ENCODE assay signal across 8 mouse cellular contexts in the genomic region with DNA sequence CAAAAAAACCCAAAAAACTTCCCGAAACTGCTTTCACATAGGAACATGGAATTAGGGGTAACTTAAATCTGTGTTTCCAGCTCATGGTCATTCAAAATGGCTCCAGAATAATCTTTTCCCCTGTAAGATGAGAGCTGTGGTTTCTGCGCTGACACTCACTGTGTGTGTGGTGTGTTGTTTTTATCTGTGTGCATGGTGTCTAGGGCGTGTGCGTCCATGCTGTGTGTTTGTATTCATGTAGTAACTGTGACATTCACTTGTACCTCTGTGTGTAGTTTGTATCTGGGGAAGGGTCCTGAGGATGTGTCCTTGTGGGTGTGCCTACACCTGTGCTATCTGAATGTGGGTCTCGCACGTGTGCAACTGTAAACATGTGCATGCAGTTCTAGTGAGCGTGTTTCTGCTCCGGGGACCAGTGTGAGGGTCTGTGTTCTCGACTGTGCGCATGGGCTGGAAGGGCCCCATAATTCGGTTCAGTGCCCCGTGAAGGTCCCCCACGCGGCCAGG. TPM values are rescaled to one million over a fixed set of nuclear protein-coding genes. Genes with fewer than 3 reads are reported as not detected.
DNase-seq lines count a peak whose midpoint lies in the region; ATAC-seq and TF ChIP-seq lines count a peak whose summit lies in the region.
"Had no signal": no experiment of that assay in that cellular context is flagged by ENCODE, and none has a peak within 500 bp of the region (broad histone marks: within the 10 kb centered on the region; RNA-seq: fewer than 3 reads in every experiment).

No protein-coding gene starts in this region.

- ATAC-seq in embryonic facial prominence, embryonic 12.5 days (ENCODE audit: insufficient number of reproducible peaks, insufficient read depth, low FRiP score, low TSS enrichment): peak; percentile 39; the same call in 1 of the 2 replicates
- ATAC-seq in intestine, embryonic 14.5 days (replicated peaks; ENCODE audit: low FRiP score, low TSS enrichment, low read depth): peak; percentile 43
- ATAC-seq in neural tube, embryonic 13.5 days (ENCODE audit: low read depth): peak; percentile 74
- ATAC-seq in megakaryocyte-erythroid progenitor cell, adult 5-6 weeks (replicated peaks; ENCODE audit: low FRiP score, low TSS enrichment, poor library complexity, severe bottlenecking): no peak; the same call in 1 of the 2 replicates

- H3K4me3 ChIP-seq in left cerebral cortex, adult 2 months: peak overlapping the region; percentile 83
- peak overlapping the region; percentile 77 for H3K4me3 ChIP-seq in embryonic facial prominence, embryonic 12.5 days
- peak overlapping the region; percentile 69 for H3K4me3 ChIP-seq in intestine, embryonic 14.5 days (ENCODE audit: low read depth, low read length)
- peak overlapping the region; percentile 68 for H3K4me3 ChIP-seq in neural tube, embryonic 13.5 days

- WGBS in embryonic facial prominence, embryonic 12.5 days: 33% methylated on average over 14 of the region's 14 CpGs
- 29% methylated on average over 14 of the region's 14 CpGs for WGBS in intestine, embryonic 14.5 days
- 34% methylated on average over 14 of the region's 14 CpGs for WGBS in neural tube, embryonic 13.5 days

- no peaks in the 10 kb centered on the region for H3K9me3 ChIP-seq in embryonic facial prominence, embryonic 12.5 days
- no peaks in the 10 kb centered on the region for H3K9me3 ChIP-seq in intestine, embryonic 14.5 days (ENCODE audit: control insufficient read depth, low read length)
- no peaks in the 10 kb centered on the region for H3K9me3 ChIP-seq in neural tube, embryonic 13.5 days

- no peaks in the 10 kb centered on the region for H3K36me3 ChIP-seq in embryonic facial prominence, embryonic 12.5 days
- H3K36me3 ChIP-seq in intestine, embryonic 14.5 days (ENCODE audit: control insufficient read depth, insufficient read depth, low read length): 0 out of 2 replicates have a peak, but pooled peaks cover 4% of the 10 kb centered on the region
- H3K36me3 ChIP-seq in neural tube, embryonic 13.5 days: no peaks in the 10 kb centered on the region

- 0 out of 2 replicates have a peak, but pooled peaks cover 3% of the 10 kb centered on the region for H3K4me1 ChIP-seq in embryonic facial prominence, embryonic 12.5 days
- H3K4me1 ChIP-seq in intestine, embryonic 14.5 days (replicated peaks; ENCODE audit: control insufficient read depth, insufficient read depth, low read length): peaks cover 14% of the 10 kb centered on the region
- H3K4me1 ChIP-seq in neural tube, embryonic 13.5 days (replicated peaks): peaks cover 37% of the 10 kb centered on the region

- peak overlapping the region; percentile 97 for H3K27ac ChIP-seq in left cerebral cortex, adult 2 months
- no peak overlapping the region for H3K27ac ChIP-seq in embryonic facial prominence, embryonic 12.5 days
- peak overlapping the region; percentile 71; the same call in 1 of the 2 replicates for H3K27ac ChIP-seq in intestine, embryonic 14.5 days (ENCODE audit: low read depth)
- H3K27ac ChIP-seq in neural tube, embryonic 13.5 days (replicated peaks): peak overlapping the region; percentile 78
- H3K27ac ChIP-seq: macrophage had no signal

- H3K27me3 ChIP-seq in embryonic facial prominence, embryonic 12.5 days: peaks cover 16% of the 10 kb centered on the region
- no peaks in the 10 kb centered on the region for H3K27me3 ChIP-seq in intestine, embryonic 14.5 days (replicated peaks; ENCODE audit: control insufficient read depth, insufficient read depth, low read length)
- H3K27me3 ChIP-seq in neural tube, embryonic 13.5 days: peaks cover 30% of the 10 kb centered on the region

- no peak for DNase-seq in left cerebral cortex, adult 2 months (ENCODE audit: extremely low spot score in 1 of 2, low spot score in 2 of 2)
- no peak for DNase-seq in left cerebral cortex, adult 9 months (ENCODE audit: low spot score in 2 of 2)
- peak; percentile 60 for DNase-seq in intestine, embryonic 14.5 days (ENCODE audit: low spot score)
- no peak for DNase-seq in spleen, postnatal 14 days (ENCODE audit: low spot score in 2 of 2)

- TF ChIP-seq CTCF in left cerebral cortex, adult 2 months (IDR thresholded peaks at IDR 0.05): no peak

- H3K4me2 ChIP-seq in embryonic facial prominence, embryonic 12.5 days (replicated peaks): peak overlapping the region; percentile 96
- H3K4me2 ChIP-seq in intestine, embryonic 14.5 days (ENCODE audit: low read length): peak overlapping the region; percentile 96
- peak overlapping the region; percentile 92 for H3K4me2 ChIP-seq in neural tube, embryonic 13.5 days

- peak overlapping the region; percentile 61 for H3K9ac ChIP-seq in embryonic facial prominence, embryonic 12.5 days
- peak overlapping the region; percentile 73 for H3K9ac ChIP-seq in intestine, embryonic 14.5 days (ENCODE audit: low read length)
- peak overlapping the region; percentile 86 for H3K9ac ChIP-seq in neural tube, embryonic 13.5 days

- intact Hi-C loops in left cerebral cortex, adult 2 months (cut with DNase I): loop anchor here (2.0 kb wide), 1 partner anchor 85 kb away; no protein-coding TSS in a partner anchor

RNA-seq across cellular contexts. Expression of a gene that starts 0.4 kb away (rescaled TPM):
- total RNA-seq in left cerebral cortex, adult 2 months (2021): 100 to 1,000 TPM; 185 to 189 TPM
- polyA plus RNA-seq in embryonic facial prominence, embryonic 12.5 days (2016; fragmentation: Nextera tagmentation; extraction: Ambion mirVana): 8.0 and 8.4 TPM in 2 replicates
- polyA plus RNA-seq in intestine, embryonic 14.5 days (2014; fragmentation: Nextera tagmentation; extraction: Ambion mirVana): 88.3 and 94.2 TPM in 2 replicates
- 30.9 and 32.0 TPM in 2 replicates for polyA plus RNA-seq in neural tube, embryonic 13.5 days (2015; fragmentation: Nextera tagmentation; extraction: Ambion mirVana)
- 17.9 and 19.1 TPM in 2 replicates for total RNA-seq in megakaryocyte-erythroid progenitor cell, adult 5-6 weeks (2014; fragmentation: Nextera tagmentation)
- 8.9 and 9.3 TPM in 2 replicates for total RNA-seq in megakaryocyte-erythroid progenitor cell, adult 5-6 weeks (2017)
